Mouse (Mus musculus) hindbrain, embryonic 11.5 days (tissue): ENCODE measurements around the gene Dctn3. TPM values are rescaled to one million over a fixed set of nuclear protein-coding genes. Genes with fewer than 3 reads are reported as not detected.
A peak's percentile ranks its signal among the peaks of the same experiment; 100 is the strongest.
"Not testable (repeated sequence)": the region's sequence is repeated elsewhere in the genome, so short reads cannot be mapped to it uniquely, and the experiment has no call there.

ENCODE experiments used
- ATAC-seq: fragments of 200-750 bp; cut with Nextera tagmentation; 2 replicates; pipeline ENCODE4 v1.8.0; 2017; ENCODE audit warnings: mild to moderate bottlenecking, moderate TSS enrichment, moderate library complexity; ENCODE audit not compliant: low FRiP score
- DNase-seq: peaks from one replicate; pipeline ENCODE4 v3.0.0-alpha.2; 2015; ENCODE audit warnings: low spot score
- H3K27ac ChIP-seq: fragments of 300-500 bp; sonication (generic); 2 replicates; pipeline ENCODE4 v1.5.1; 2014; ENCODE audit warnings: mild to moderate bottlenecking, low read depth, low read length
- H3K27me3 ChIP-seq: fragments of 300-500 bp; sonication (generic); 2 replicates; pipeline ENCODE4 v1.6.1; 2014; ENCODE audit warnings: mild to moderate bottlenecking, low read length, moderate library complexity, mixed read lengths; ENCODE audit not compliant: control insufficient read depth, insufficient read depth
- H3K36me3 ChIP-seq: fragments of 300-500 bp; sonication (generic); 2 replicates; pipeline ENCODE4 v1.6.1; 2014; ENCODE audit warnings: mild to moderate bottlenecking, low read length, moderate library complexity, mixed read lengths; ENCODE audit not compliant: control insufficient read depth, insufficient read depth
- H3K4me1 ChIP-seq: fragments of 300-500 bp; sonication (generic); replicated peaks from 2 replicates; pipeline ENCODE4 v1.6.1; 2014; ENCODE audit warnings: low read length, mixed read lengths; ENCODE audit not compliant: control insufficient read depth, insufficient read depth
- H3K4me2 ChIP-seq: fragments of 300-500 bp; sonication (generic); replicated peaks from 2 replicates; pipeline ENCODE4 v1.6.1; 2014; ENCODE audit warnings: mild to moderate bottlenecking, low read depth, low read length
- H3K4me3 ChIP-seq: fragments of 300-500 bp; sonication (generic); 2 replicates; pipeline ENCODE4 v1.5.1; 2014; ENCODE audit warnings: low read depth, low read length
- H3K9ac ChIP-seq: fragments of 300-500 bp; sonication (generic); 2 replicates; pipeline ENCODE4 v1.6.1; 2014; ENCODE audit warnings: low read depth, low read length
- H3K9me3 ChIP-seq: fragments of 300-500 bp; sonication (generic); 2 replicates; pipeline ENCODE4 v1.6.1; 2016; ENCODE audit warnings: low read length; ENCODE audit not compliant: control insufficient read depth
- WGBS: fragments of 180-500 bp; shearing (Covaris S2); extraction: QIAGEN DNeasy Blood & Tissue Kit; methylation state at CpG from one replicate; pipeline ENCODE4 v1.1.7; 2014; 5-methylcytosine and 5-hydroxymethylcytosine counted together
- polyA plus RNA-seq: library from polyadenylated mRNA; unstranded; fragments of >200 nt; fragmentation: Nextera tagmentation; extraction: Ambion mirVana; gene quantifications from 2 replicates; pipeline ENCODE4 v1.2.1, GENCODE M21; 2014

Dctn3 gene
- 187 and 192 TPM in 2 replicates for polyA plus RNA-seq

GRCm38 (mm10) chr4:41722918-41723351 lies at the start of gene Dctn3:
Dctn3 (minus strand) TSS chr4:41723170.
- H3K4me1 ChIP-seq, result peaks cover 11% of the 10 kb centered on the region
- no peaks in the 10 kb centered on the region for H3K36me3 ChIP-seq
- under 1% methylated on average over 27 of the region's 27 CpGs for WGBS
- no peak within 1 kb of the TSS for H3K27ac ChIP-seq
- peak within 1 kb of the TSS; percentile 74 for H3K4me2 ChIP-seq
- DNase-seq (peak; percentile 94), ATAC-seq (peak; percentile 89)
- H3K27me3 ChIP-seq, result peaks cover 30% of the 10 kb centered on the region
- H3K9me3 ChIP-seq, result no peaks in the 10 kb centered on the region
- peak within 1 kb of the TSS; percentile 89 for H3K4me3 ChIP-seq
- H3K9ac ChIP-seq, result peak within 1 kb of the TSS; percentile 92

DNA sequence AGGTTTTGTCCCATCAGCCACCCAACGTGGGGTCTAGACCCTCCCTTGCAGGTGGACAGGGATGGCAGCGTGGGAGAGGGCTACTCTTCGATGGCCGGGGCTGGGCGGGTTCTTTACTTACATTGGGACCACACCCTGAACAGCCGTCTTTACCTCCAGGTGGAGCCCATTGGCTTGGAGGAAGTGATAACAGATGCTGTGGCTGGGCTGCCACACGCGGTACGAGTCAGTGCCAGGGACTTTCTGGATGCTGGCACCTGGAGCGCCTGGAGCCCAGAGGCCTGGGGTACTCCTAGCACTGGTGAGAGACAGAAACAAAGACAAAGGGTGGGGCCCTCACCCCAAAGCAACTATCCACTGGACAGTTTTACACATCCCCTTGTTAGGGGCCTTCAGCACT lies 44.3 kb upstream of the Dctn3 start:
- H3K27ac ChIP-seq, H3K4me1 ChIP-seq, H3K4me2 ChIP-seq, H3K27me3 ChIP-seq, DNase-seq, H3K9me3 ChIP-seq, H3K4me3 ChIP-seq, H3K9ac ChIP-seq, ATAC-seq, H3K36me3 ChIP-seq: not testable (repeated sequence)
- 90% methylated on average over 10 of the region's 10 CpGs for WGBS

GRCm38 (mm10) chr4:41763176-41763575 lies 40.2 kb upstream of the Dctn3 start:
- 80% methylated on average over 3 of the region's 6 CpGs for WGBS
- not testable (repeated sequence) for H3K36me3 ChIP-seq, ATAC-seq, H3K4me3 ChIP-seq, H3K4me2 ChIP-seq, H3K27ac ChIP-seq, H3K9ac ChIP-seq, H3K9me3 ChIP-seq, DNase-seq, H3K27me3 ChIP-seq, H3K4me1 ChIP-seq

GRCm38 (mm10) chr4:41762688-41763114 lies 39.7 kb upstream of the Dctn3 start:
- not testable (repeated sequence) for ATAC-seq, H3K4me1 ChIP-seq, H3K27me3 ChIP-seq, H3K36me3 ChIP-seq, H3K9me3 ChIP-seq, H3K4me3 ChIP-seq, H3K4me2 ChIP-seq
- Histone ChIP-seq H3K9ac (peak overlapping the region; percentile 28; the same call in 1 of the 2 replicates), H3K27ac (peak overlapping the region; percentile 34; the same call in 1 of the 2 replicates)
- DNase-seq, result peak; percentile 25
- WGBS, result 48% methylated on average over 8 of the region's 8 CpGs

- Histone ChIP-seq H3K9ac (peak overlapping the region; percentile 28; the same call in 1 of the 2 replicates), H3K27me3 (no peaks in the 10 kb centered on the region), H3K36me3 (no peaks in the 10 kb centered on the region), H3K4me3 (no peak overlapping the region), H3K9me3 (no peaks in the 10 kb centered on the region), H3K27ac (peak overlapping the region; percentile 34; the same call in 1 of the 2 replicates), H3K4me1 (peaks cover 2% of the 10 kb centered on the region; the same call in 1 of the 2 replicates), H3K4me2 (peak overlapping the region; percentile 7)
- ATAC-seq (peak; percentile 36; the same call in 1 of the 2 replicates), DNase-seq (peak; percentile 44)
- 40% methylated on average over 8 of the region's 8 CpGs for WGBS
Observed at GRCm38 (mm10) chr4:41762099-41762687, 39.2 kb upstream of the Dctn3 start.

GRCm38 (mm10) chr4:41761680-41762079 lies 38.7 kb upstream of the Dctn3 start:
- no peak overlapping the region for H3K4me3 ChIP-seq
- H3K4me2 ChIP-seq, result 0 out of 2 replicates have a peak overlapping the region, but pooled peaks have one; percentile 40
- no peak for ATAC-seq
- no peaks in the 10 kb centered on the region for H3K36me3 ChIP-seq
- H3K4me1 ChIP-seq, result peaks cover 2% of the 10 kb centered on the region; the same call in 1 of the 2 replicates
- H3K9me3 ChIP-seq, result no peaks in the 10 kb centered on the region
- peak; percentile 6 for DNase-seq
- no peaks in the 10 kb centered on the region for H3K27me3 ChIP-seq
- H3K27ac ChIP-seq, result peak overlapping the region; percentile 14; the same call in 1 of the 2 replicates
- no peak overlapping the region for H3K9ac ChIP-seq

- H3K9ac ChIP-seq, result no peak overlapping the region; the same call in 1 of the 2 replicates
- peak overlapping the region; percentile 40 for H3K4me2 ChIP-seq
- H3K9me3 ChIP-seq, result no peaks in the 10 kb centered on the region
- peak overlapping the region; percentile 36 for H3K4me3 ChIP-seq
- ATAC-seq (0 out of 2 replicates have a peak, but pooled peaks have one; percentile 28), DNase-seq (peak; percentile 5)
- H3K36me3 ChIP-seq, result no peaks in the 10 kb centered on the region
- 79% methylated on average over 4 of the region's 4 CpGs for WGBS
- H3K27ac ChIP-seq, result no peak overlapping the region
- H3K4me1 ChIP-seq, result peaks cover 2% of the 10 kb centered on the region; the same call in 1 of the 2 replicates
- H3K27me3 ChIP-seq, result no peaks in the 10 kb centered on the region
Observed at GRCm38 (mm10) chr4:41760911-41761310, 37.9 kb upstream of the Dctn3 start.

GRCm38 (mm10) chr4:41760288-41760721 lies 37.3 kb upstream of the Dctn3 start:
- peak overlapping the region; percentile 40 for H3K4me2 ChIP-seq
- peaks cover 2% of the 10 kb centered on the region; the same call in 1 of the 2 replicates for H3K4me1 ChIP-seq
- H3K4me3 ChIP-seq, result peak overlapping the region; percentile 36
- H3K36me3 ChIP-seq, result no peaks in the 10 kb centered on the region
- H3K9me3 ChIP-seq, result no peaks in the 10 kb centered on the region
- peak overlapping the region; percentile 44 for H3K9ac ChIP-seq
- H3K27ac ChIP-seq, result peak overlapping the region; percentile 43
- DNase-seq (peak; percentile 86), ATAC-seq (peak; percentile 86)
- no peaks in the 10 kb centered on the region for H3K27me3 ChIP-seq
- WGBS, result 3% methylated on average over 15 of the region's 15 CpGs
